ENCODE assay signal across 20 mouse cellular contexts in the genomic region with DNA sequence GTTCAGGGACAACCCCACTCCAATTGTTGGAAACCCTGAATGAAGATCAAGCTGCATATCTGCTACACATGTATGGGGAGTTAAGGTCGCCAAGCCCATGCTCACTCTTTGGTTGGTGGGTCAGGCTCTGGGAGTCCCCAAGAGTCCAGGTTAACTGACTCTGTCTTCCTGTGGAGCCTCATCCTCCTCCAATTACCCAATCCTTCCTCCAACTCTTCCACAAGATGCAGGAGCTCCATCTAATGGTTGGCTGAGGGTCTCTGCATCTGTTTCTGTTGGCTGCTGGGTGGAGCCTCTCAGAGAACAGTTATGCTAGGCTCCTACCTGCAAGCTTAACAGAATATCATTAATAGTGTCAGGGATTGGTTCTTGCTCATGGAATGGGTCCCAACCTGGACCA. TPM values are rescaled to one million over a fixed set of nuclear protein-coding genes. Genes with fewer than 3 reads are reported as not detected.
A peak's percentile ranks its signal among the peaks of the same experiment; 100 is the strongest.
DNase-seq lines count a peak whose midpoint lies in the region; ATAC-seq and TF ChIP-seq lines count a peak whose summit lies in the region.
"Had no signal": no experiment of that assay in that cellular context is flagged by ENCODE, and none has a peak within 500 bp of the region (broad histone marks: within the 10 kb centered on the region; RNA-seq: fewer than 3 reads in every experiment).

No protein-coding gene starts in this region.

- peak; percentile 34 for TF ChIP-seq CTCF in Patski (IDR thresholded peaks at IDR 0.05)

- ATAC-seq in kidney, embryonic 16.5 days (ENCODE audit: low FRiP score, low TSS enrichment) = no peak
- no peak for ATAC-seq in Patski
- ATAC-seq: inflammation-experienced regulatory T-cells, adult 6 months had no signal

- no peaks in the 10 kb centered on the region for H3K27me3 ChIP-seq in kidney, embryonic 16.5 days (ENCODE audit: insufficient read depth, low read length)
- no peaks in the 10 kb centered on the region for H3K27me3 ChIP-seq in Patski
- H3K27me3 ChIP-seq: embryonic facial prominence, embryonic 15.5 days; heart, embryonic 15.5 days; limb, embryonic 15.5 days; neural tube, embryonic 15.5 days had no signal

- H3K4me1 ChIP-seq in kidney, embryonic 16.5 days (ENCODE audit: insufficient read depth, low read length) = no peaks in the 10 kb centered on the region; the same call in 1 of the 2 replicates
- H3K4me1 ChIP-seq: embryonic facial prominence, embryonic 15.5 days; heart, embryonic 15.5 days; limb, embryonic 15.5 days had no signal

- POLR2A ChIA-PET in Patski (lab: Charles Lee) = no interaction called here

- no peaks in the 10 kb centered on the region for H3K36me3 ChIP-seq in kidney, embryonic 16.5 days (ENCODE audit: insufficient read depth, low read length)
- H3K36me3 ChIP-seq: embryonic facial prominence, embryonic 15.5 days; heart, embryonic 15.5 days; limb, embryonic 15.5 days; neural tube, embryonic 15.5 days had no signal

- no peak overlapping the region for H3K4me3 ChIP-seq in kidney, embryonic 16.5 days (ENCODE audit: low read length)
- H3K4me3 ChIP-seq: embryonic facial prominence, embryonic 15.5 days; heart, embryonic 15.5 days; limb, embryonic 15.5 days; myocyte; neural tube, embryonic 15.5 days had no signal

- no peak overlapping the region for H3K9ac ChIP-seq in kidney, embryonic 16.5 days (replicated peaks; ENCODE audit: low read length)
- H3K9ac ChIP-seq: embryonic facial prominence, embryonic 15.5 days; heart, embryonic 15.5 days; limb, embryonic 15.5 days; neural tube, embryonic 15.5 days had no signal

- no peak overlapping the region for H3K4me2 ChIP-seq in kidney, embryonic 16.5 days (replicated peaks; ENCODE audit: low read depth, low read length)
- H3K4me2 ChIP-seq: embryonic facial prominence, embryonic 15.5 days; heart, embryonic 15.5 days; limb, embryonic 15.5 days; neural tube, embryonic 15.5 days had no signal

- in situ Hi-C loops in Patski (cut with MboI; ENCODE audit: low pct_unique_long_range_greater_than_20kb) = no loop called here

- intact Hi-C loops in gastrocnemius, postnatal 14 days (cut with DNase I; ENCODE audit: low total_unique reads) = loop anchor here (5.0 kb wide), 1 partner anchor 135 kb away; no protein-coding TSS in a partner anchor

- CTCF ChIA-PET in Patski (lab: Charles Lee) = no interaction called here

- H3K9me3 ChIP-seq in kidney, embryonic 16.5 days (ENCODE audit: low read length) = no peaks in the 10 kb centered on the region
- H3K9me3 ChIP-seq: heart, embryonic 15.5 days; limb, embryonic 15.5 days; neural tube, embryonic 15.5 days had no signal

- no peak overlapping the region for H3K27ac ChIP-seq in kidney, embryonic 16.5 days (ENCODE audit: low read length)
- H3K27ac ChIP-seq: embryonic facial prominence, embryonic 15.5 days; heart, embryonic 15.5 days; limb, embryonic 15.5 days; neural tube, embryonic 15.5 days had no signal

- 41% methylated on average over 1 of the region's 1 CpGs for WGBS in kidney, embryonic 16.5 days

- DNase-seq in cerebellum, adult 9-10 months = peak; percentile 44
- DNase-seq in cerebellum, adult 11 months = no peak
- peak; percentile 10 for DNase-seq in kidney, postnatal 10 days
- DNase-seq in 416B (ENCODE audit: low read depth) = peak; percentile 68
- DNase-seq in Patski (ENCODE audit: low read depth, low spot score) = no peak
- no peak for DNase-seq in gastrocnemius, postnatal 14 days
- DNase-seq: adrenal gland, postnatal 25 days; cerebellum, adult 8-10 months; embryo, embryonic 11 days; midbrain, embryonic 14.5 days; right cerebral cortex, postnatal 4 days; thymus, postnatal 14 days had no signal

RNA-seq across cellular contexts. Expression of a gene that starts 2.7 kb away (rescaled TPM):
- polyA plus RNA-seq in kidney, embryonic 16.5 days (2015; fragmentation: Nextera tagmentation; extraction: Ambion mirVana) = 13.3 and 13.8 TPM in 2 replicates
- 7.2 TPM for polyA plus RNA-seq in Patski (2021)
- total RNA-seq in gastrocnemius, postnatal 14 days (2021) = 1 to 10 TPM; 4.0 to 5.2 TPM

RNA-seq across cellular contexts. Expression of a gene that starts 3.2 kb away (rescaled TPM):
- 0.05 and 0.09 TPM in 2 replicates for polyA plus RNA-seq in kidney, embryonic 16.5 days (2015; fragmentation: Nextera tagmentation; extraction: Ambion mirVana)
- 0.05 TPM for polyA plus RNA-seq in Patski (2021)
- under 1 TPM in 1 of 2 experiments, not detected in 1; 0.07 TPM for total RNA-seq in gastrocnemius, postnatal 14 days (2021)
- polyA plus RNA-seq: C2C12; inflammation-experienced regulatory T-cells, adult 6 months; myocyte had no signal

RNA-seq across cellular contexts. Expression of a gene that starts 53.9 kb away (rescaled TPM):
- polyA plus RNA-seq in kidney, embryonic 16.5 days (2015; fragmentation: Nextera tagmentation; extraction: Ambion mirVana) = 0.21 and 0.32 TPM in 2 replicates
- 0.19 TPM for polyA plus RNA-seq in Patski (2021)
- total RNA-seq in gastrocnemius, postnatal 14 days (2021) = under 1 TPM; 0.04 to 0.06 TPM
- polyA plus RNA-seq: C2C12 had no signal

Comparison
In these comparisons a context has a peak if more than half of its experiments do, and no peak if none do; other contexts are left out.
1. DNase-seq: peak in cerebellum, adult 9-10 months (single experiment), kidney, postnatal 10 days (single experiment) and 416B (single experiment); none in cerebellum, adult 11 months (single experiment), Patski (single experiment) and gastrocnemius, postnatal 14 days (single experiment).